Mouse (Mus musculus) heart, embryonic 13.5 days (tissue): ENCODE measurements around the gene Thpo. TPM values are rescaled to one million over a fixed set of nuclear protein-coding genes. Genes with fewer than 3 reads are reported as not detected.

Experiments
- ATAC-seq: fragments of 200-750 bp; cut with Nextera tagmentation; 2 replicates; pipeline ENCODE4 v1.8.0; 2017; ENCODE audit warnings: moderate TSS enrichment; ENCODE audit not compliant: insufficient number of reproducible peaks, low FRiP score, low TSS enrichment; ENCODE audit errors: extremely low read depth
- H3K27ac ChIP-seq: fragments of 300-500 bp; sonication (generic); replicated peaks from 2 replicates; pipeline ENCODE4 v1.5.1; 2015; ENCODE audit warnings: moderate library complexity, mild to moderate bottlenecking, inconsistent platforms
- H3K27me3 ChIP-seq: fragments of 300-500 bp; sonication (generic); replicated peaks from 2 replicates; pipeline ENCODE4 v1.6.1; 2015; ENCODE audit warnings: mild to moderate bottlenecking, inconsistent platforms
- H3K36me3 ChIP-seq: fragments of 300-500 bp; sonication (generic); 2 replicates; pipeline ENCODE4 v1.6.1; 2015; ENCODE audit warnings: mild to moderate bottlenecking, inconsistent platforms
- H3K4me1 ChIP-seq: fragments of 300-500 bp; sonication (generic); 2 replicates; pipeline ENCODE4 v1.6.1; 2015; ENCODE audit warnings: inconsistent platforms
- H3K4me2 ChIP-seq: fragments of 300-500 bp; sonication (generic); 2 replicates; pipeline ENCODE4 v1.6.1; 2015; ENCODE audit warnings: inconsistent platforms, mild to moderate bottlenecking, moderate library complexity
- H3K4me3 ChIP-seq: fragments of 300-500 bp; sonication (generic); 2 replicates; pipeline ENCODE4 v1.5.1; 2015; ENCODE audit warnings: moderate library complexity, mild to moderate bottlenecking, inconsistent platforms
- H3K9ac ChIP-seq: fragments of 300-500 bp; sonication (generic); 2 replicates; pipeline ENCODE4 v1.6.1; 2015; ENCODE audit warnings: inconsistent platforms, mild to moderate bottlenecking, moderate library complexity
- H3K9me3 ChIP-seq: fragments of 300-500 bp; sonication (generic); 2 replicates; pipeline ENCODE4 v1.6.1; 2016; ENCODE audit warnings: inconsistent platforms
- WGBS: fragments of 180-500 bp; shearing (Covaris S2); methylation state at CpG from one replicate; pipeline ENCODE4 v1.1.7; 2015; ENCODE audit warnings: mixed read lengths; 5-methylcytosine and 5-hydroxymethylcytosine counted together
- polyA plus RNA-seq: library from polyadenylated mRNA; unstranded; fragments of >200 nt; fragmentation: Nextera tagmentation; extraction: Ambion mirVana; gene quantifications from 2 replicates; pipeline ENCODE4 v1.2.1, GENCODE M21; 2015

The Thpo gene
- polyA plus RNA-seq, 1 experiment from 2014 or later, result 0.25 TPM

- peaks cover 21% of the 10 kb centered on the region for H3K4me1 ChIP-seq
- no peak overlapping the region for H3K9ac ChIP-seq
- ATAC-seq, result no peak
- no peak overlapping the region for H3K27ac ChIP-seq
- no peak overlapping the region for H3K4me3 ChIP-seq
- H3K36me3 ChIP-seq, result peaks cover 54% of the 10 kb centered on the region
- H3K9me3 ChIP-seq, result no peaks in the 10 kb centered on the region
- no peak overlapping the region for H3K4me2 ChIP-seq
- no peaks in the 10 kb centered on the region for H3K27me3 ChIP-seq
- 86% methylated on average over 10 of the region's 10 CpGs for WGBS
These were observed 31.2 kb downstream of the Thpo start for GRCm38 (mm10) chr16:20703071-20703470.

GRCm38 (mm10) chr16:20702522-20702893 lies 31.8 kb downstream of the Thpo start:
- Histone ChIP-seq H3K36me3 (peaks cover 48% of the 10 kb centered on the region), H3K9ac (peak overlapping the region; percentile 69), H3K4me2 (peak overlapping the region; percentile 13), H3K27ac (no peak overlapping the region), H3K9me3 (no peaks in the 10 kb centered on the region), H3K27me3 (no peaks in the 10 kb centered on the region), H3K4me1 (peaks cover 21% of the 10 kb centered on the region), H3K4me3 (no peak overlapping the region)
- ATAC-seq, result no peak
- WGBS, result 6% methylated on average over 8 of the region's 8 CpGs

GRCm38 (mm10) chr16:20701729-20702521 lies 32.4 kb downstream of the Thpo start:
- no peak overlapping the region for H3K27ac ChIP-seq
- H3K36me3 ChIP-seq, result peaks cover 42% of the 10 kb centered on the region
- H3K4me3 ChIP-seq, result no peak overlapping the region
- peak overlapping the region; percentile 69 for H3K9ac ChIP-seq
- peak overlapping the region; percentile 13 for H3K4me2 ChIP-seq
- no peaks in the 10 kb centered on the region for H3K27me3 ChIP-seq
- H3K4me1 ChIP-seq, result peaks cover 21% of the 10 kb centered on the region
- WGBS, result 39% methylated on average over 12 of the region's 12 CpGs
- ATAC-seq, result no peak
- H3K9me3 ChIP-seq, result no peaks in the 10 kb centered on the region

- WGBS, result 61% methylated on average over 7 of the region's 7 CpGs
- Histone ChIP-seq H3K27ac (no peak overlapping the region), H3K4me1 (peaks cover 26% of the 10 kb centered on the region), H3K4me3 (no peak overlapping the region), H3K27me3 (peaks cover 3% of the 10 kb centered on the region; the same call in 1 of the 2 replicates), H3K9ac (peak overlapping the region; percentile 69), H3K4me2 (no peak overlapping the region), H3K9me3 (no peaks in the 10 kb centered on the region), H3K36me3 (peaks cover 36% of the 10 kb centered on the region)
- ATAC-seq, result no peak
These were observed 33.0 kb downstream of the Thpo start for GRCm38 (mm10) chr16:20701316-20701715.

GRCm38 (mm10) chr16:20700036-20700435 lies 34.3 kb downstream of the Thpo start:
- H3K4me2 ChIP-seq, result no peak overlapping the region
- peaks cover 38% of the 10 kb centered on the region for H3K4me1 ChIP-seq
- H3K36me3 ChIP-seq, result peaks cover 25% of the 10 kb centered on the region
- no peak overlapping the region for H3K9ac ChIP-seq
- H3K9me3 ChIP-seq, result no peaks in the 10 kb centered on the region
- peaks cover 8% of the 10 kb centered on the region for H3K27me3 ChIP-seq
- no peak overlapping the region for H3K27ac ChIP-seq
- ATAC-seq, result no peak
- H3K4me3 ChIP-seq, result no peak overlapping the region
- WGBS, result 60% methylated on average over 5 of the region's 5 CpGs

- peaks cover 23% of the 10 kb centered on the region; the same call in 1 of the 2 replicates for H3K36me3 ChIP-seq
- no peak overlapping the region for H3K4me2 ChIP-seq
- H3K9ac ChIP-seq, result no peak overlapping the region
- 65% methylated on average over 5 of the region's 5 CpGs for WGBS
- H3K27me3 ChIP-seq, result peaks cover 8% of the 10 kb centered on the region
- no peak overlapping the region for H3K27ac ChIP-seq
- no peak overlapping the region for H3K4me3 ChIP-seq
- H3K9me3 ChIP-seq, result no peaks in the 10 kb centered on the region
- no peak for ATAC-seq
- H3K4me1 ChIP-seq, result peaks cover 45% of the 10 kb centered on the region
These were observed 35.0 kb downstream of the Thpo start for GRCm38 (mm10) chr16:20699266-20699665.

- Histone ChIP-seq H3K9me3 (no peaks in the 10 kb centered on the region), H3K4me1 (peaks cover 39% of the 10 kb centered on the region), H3K36me3 (peaks cover 37% of the 10 kb centered on the region), H3K4me2 (peak overlapping the region; percentile 69), H3K4me3 (peak overlapping the region; percentile 45), H3K9ac (peak overlapping the region; percentile 76), H3K27me3 (peaks cover 8% of the 10 kb centered on the region), H3K27ac (peak overlapping the region; percentile 77)
- ATAC-seq, result peak; percentile 20; the same call in 1 of the 2 replicates
- WGBS, result 3% methylated on average over 45 of the region's 46 CpGs
These were observed 38.5 kb downstream of the Thpo start for GRCm38 (mm10) chr16:20695622-20696323.

- H3K4me3 ChIP-seq, result peak overlapping the region; percentile 45
These were observed 39.5 kb downstream of the Thpo start for GRCm38 (mm10) chr16:20694781-20695180.

GRCm38 (mm10) chr16:20693111-20693701 lies 41.1 kb downstream of the Thpo start, which contains the start of gene Fam131a:
Gene Fam131a, plus strand, starts transcription at chr16:20693241.
- Histone ChIP-seq H3K9me3 (no peaks in the 10 kb centered on the region), H3K36me3 (peaks cover 45% of the 10 kb centered on the region), H3K4me1 (peaks cover 39% of the 10 kb centered on the region), H3K9ac (peak within 1 kb of the TSS; percentile 86), H3K4me2 (peak within 1 kb of the TSS; percentile 86), H3K27me3 (peaks cover 8% of the 10 kb centered on the region), H3K4me3 (peak within 1 kb of the TSS; percentile 68), H3K27ac (peak within 1 kb of the TSS; percentile 84)
- ATAC-seq, result peak; percentile 88
- under 1% methylated on average over 37 of the region's 37 CpGs for WGBS

More at GRCm38 (mm10) chr16:20694781-20695180, 39.5 kb downstream of the Thpo start:
- no peaks in the 10 kb centered on the region for H3K9me3 ChIP-seq
- peak overlapping the region; percentile 69 for H3K4me2 ChIP-seq
- H3K36me3 ChIP-seq, result peaks cover 42% of the 10 kb centered on the region
- ATAC-seq, result no peak
- H3K27ac ChIP-seq, result peak overlapping the region; percentile 77
- peaks cover 39% of the 10 kb centered on the region for H3K4me1 ChIP-seq
- WGBS, result 61% methylated on average over 8 of the region's 8 CpGs
- H3K27me3 ChIP-seq, result peaks cover 8% of the 10 kb centered on the region
- peak overlapping the region; percentile 76 for H3K9ac ChIP-seq

- no peak for ATAC-seq
- Histone ChIP-seq H3K27me3 (peaks cover 8% of the 10 kb centered on the region), H3K4me1 (peaks cover 39% of the 10 kb centered on the region), H3K9me3 (no peaks in the 10 kb centered on the region), H3K36me3 (peaks cover 53% of the 10 kb centered on the region), H3K4me3 (peak overlapping the region; percentile 68), H3K4me2 (peak overlapping the region; percentile 86), H3K9ac (0 out of 2 replicates have a peak overlapping the region, but pooled peaks have one; percentile 14), H3K27ac (peak overlapping the region; percentile 84; the same call in 1 of the 2 replicates)
- 46% methylated on average over 16 of the region's 16 CpGs for WGBS
These were observed 41.9 kb downstream of the Thpo start for GRCm38 (mm10) chr16:20692241-20692965.
